Mouse (Mus musculus): ENCODE results near the gene Cit. TPM values are rescaled to one million over a fixed set of nuclear protein-coding genes. Genes with fewer than 3 reads are reported as not detected.
"Not testable (repeated sequence)": the region's sequence is repeated elsewhere in the genome, so short reads cannot be mapped to it uniquely, and the experiment has no call there.

Gene Cit
- total RNA-seq, 1 experiment = 43.4 TPM

GRCm38 (mm10) chr5:115832754-115833153, 12.3 kb upstream of the Cit start:
- Histone ChIP-seq H3K9me3 (ENCODE audit: control insufficient read depth, insufficient read depth, low read depth, low read length) (no peaks in the 10 kb centered on the region), H3K9ac (ENCODE audit: insufficient read depth, low read depth, low read length, poor library complexity, severe bottlenecking) (no peak overlapping the region), H3K4me3 (ENCODE audit: insufficient read depth in 1 of 2, low read depth in 1 of 2, low read length in 2 of 2, poor library complexity in 1 of 2, severe bottlenecking in 1 of 2) (no peak overlapping the region), H3K36me3 (ENCODE audit: control insufficient read depth, insufficient read depth, low read length, poor library complexity, severe bottlenecking) (no peaks in the 10 kb centered on the region), H3K4me1 (ENCODE audit: control insufficient read depth in 2 of 2, insufficient read depth in 2 of 2, low read length in 2 of 2, poor library complexity in 1 of 2) (no peaks in the 10 kb centered on the region), H3K27ac (ENCODE audit: insufficient read depth, low read depth, low read length, poor library complexity, severe bottlenecking) (no peak overlapping the region)
- TF ChIP-seq CHD2 (IDR thresholded peaks at IDR 0.05; ENCODE audit: low read depth, low read length) = no peak
- no peak for DNase-seq (ENCODE audit: low read depth, low spot score)
- in situ Hi-C loops (cut with MboI; ENCODE audit: low sequenced_read_pairs in 2 of 2, unreplicated experiment in 2 of 2) = no loop called here

GRCm38 (mm10) chr5:115833806-115834205, 11.3 kb upstream of the Cit start:
- H3K36me3 ChIP-seq (ENCODE audit: control insufficient read depth, insufficient read depth, low read length, poor library complexity, severe bottlenecking); H3K9ac ChIP-seq (ENCODE audit: insufficient read depth, low read depth, low read length, poor library complexity, severe bottlenecking); H3K9me3 ChIP-seq (ENCODE audit: control insufficient read depth, insufficient read depth, low read depth, low read length); H3K27ac ChIP-seq (ENCODE audit: insufficient read depth, low read depth, low read length, poor library complexity, severe bottlenecking); H3K4me3 ChIP-seq (ENCODE audit: insufficient read depth in 1 of 2, low read depth in 1 of 2, low read length in 2 of 2, poor library complexity in 1 of 2, severe bottlenecking in 1 of 2); in situ Hi-C loops (cut with MboI; ENCODE audit: low sequenced_read_pairs in 2 of 2, unreplicated experiment in 2 of 2); DNase-seq (ENCODE audit: low read depth, low spot score); H3K4me1 ChIP-seq (ENCODE audit: control insufficient read depth in 2 of 2, insufficient read depth in 2 of 2, low read length in 2 of 2, poor library complexity in 1 of 2): not testable (repeated sequence)

GRCm38 (mm10) chr5:115835291-115835690, 9.8 kb upstream of the Cit start:
- H3K4me1 ChIP-seq (ENCODE audit: control insufficient read depth in 2 of 2, insufficient read depth in 2 of 2, low read length in 2 of 2, poor library complexity in 1 of 2) = no peaks in the 10 kb centered on the region
- DNase-seq (ENCODE audit: low read depth, low spot score) = no peak
- no peaks in the 10 kb centered on the region for H3K9me3 ChIP-seq (ENCODE audit: control insufficient read depth, insufficient read depth, low read depth, low read length)
- no peak overlapping the region for H3K4me3 ChIP-seq (ENCODE audit: insufficient read depth in 1 of 2, low read depth in 1 of 2, low read length in 2 of 2, poor library complexity in 1 of 2, severe bottlenecking in 1 of 2)
- H3K9ac ChIP-seq (ENCODE audit: insufficient read depth, low read depth, low read length, poor library complexity, severe bottlenecking) = no peak overlapping the region
- TF ChIP-seq ZNF384 (IDR thresholded peaks at IDR 0.05; ENCODE audit: low read depth, low read length) = no peak
- TF ChIP-seq ZC3H11A (IDR thresholded peaks at IDR 0.05; ENCODE audit: borderline replicate concordance, low read depth, low read length) = no peak
- no peak for TF ChIP-seq MAFK (IDR thresholded peaks at IDR 0.05; ENCODE audit: insufficient read depth, low read depth, low read length)
- TF ChIP-seq CHD2 (IDR thresholded peaks at IDR 0.05; ENCODE audit: low read depth, low read length) = no peak
- TF ChIP-seq HCFC1 (IDR thresholded peaks at IDR 0.05; ENCODE audit: borderline replicate concordance, insufficient read depth, low read length) = no peak
- in situ Hi-C loops (cut with MboI; ENCODE audit: low sequenced_read_pairs in 2 of 2, unreplicated experiment in 2 of 2) = no loop called here
- no peaks in the 10 kb centered on the region for H3K36me3 ChIP-seq (ENCODE audit: control insufficient read depth, insufficient read depth, low read length, poor library complexity, severe bottlenecking)
- no peak overlapping the region for H3K27ac ChIP-seq (ENCODE audit: insufficient read depth, low read depth, low read length, poor library complexity, severe bottlenecking)

GRCm38 (mm10) chr5:115838059-115838458, 7.0 kb upstream of the Cit start:
- Histone ChIP-seq H3K4me3 (ENCODE audit: insufficient read depth in 1 of 2, low read depth in 1 of 2, low read length in 2 of 2, poor library complexity in 1 of 2, severe bottlenecking in 1 of 2) (no peak overlapping the region), H3K9me3 (ENCODE audit: control insufficient read depth, insufficient read depth, low read depth, low read length) (no peaks in the 10 kb centered on the region), H3K4me1 (ENCODE audit: control insufficient read depth in 2 of 2, insufficient read depth in 2 of 2, low read length in 2 of 2, poor library complexity in 1 of 2) (no peaks in the 10 kb centered on the region), H3K36me3 (ENCODE audit: control insufficient read depth, insufficient read depth, low read length, poor library complexity, severe bottlenecking) (no peaks in the 10 kb centered on the region), H3K27ac (ENCODE audit: insufficient read depth, low read depth, low read length, poor library complexity, severe bottlenecking) (no peak overlapping the region), H3K9ac (ENCODE audit: insufficient read depth, low read depth, low read length, poor library complexity, severe bottlenecking) (no peak overlapping the region)
- no peak for DNase-seq (ENCODE audit: low read depth, low spot score)
- in situ Hi-C loops (cut with MboI; ENCODE audit: low sequenced_read_pairs in 2 of 2, unreplicated experiment in 2 of 2) = no loop called here
- no peak for TF ChIP-seq ZC3H11A (IDR thresholded peaks at IDR 0.05; ENCODE audit: borderline replicate concordance, low read depth, low read length)
- TF ChIP-seq ZNF384 (IDR thresholded peaks at IDR 0.05; ENCODE audit: low read depth, low read length) = no peak
- no peak for TF ChIP-seq MAFK (IDR thresholded peaks at IDR 0.05; ENCODE audit: insufficient read depth, low read depth, low read length)
- no peak for TF ChIP-seq CHD2 (IDR thresholded peaks at IDR 0.05; ENCODE audit: low read depth, low read length)
- no peak for TF ChIP-seq HCFC1 (IDR thresholded peaks at IDR 0.05; ENCODE audit: borderline replicate concordance, insufficient read depth, low read length)

GRCm38 (mm10) chr5:115840453-115840852, 4.6 kb upstream of the Cit start:
- Histone ChIP-seq H3K27ac (ENCODE audit: insufficient read depth, low read depth, low read length, poor library complexity, severe bottlenecking) (no peak overlapping the region), H3K36me3 (ENCODE audit: control insufficient read depth, insufficient read depth, low read length, poor library complexity, severe bottlenecking) (no peaks in the 10 kb centered on the region), H3K9me3 (ENCODE audit: control insufficient read depth, insufficient read depth, low read depth, low read length) (no peaks in the 10 kb centered on the region), H3K9ac (ENCODE audit: insufficient read depth, low read depth, low read length, poor library complexity, severe bottlenecking) (no peak overlapping the region), H3K4me1 (ENCODE audit: control insufficient read depth in 2 of 2, insufficient read depth in 2 of 2, low read length in 2 of 2, poor library complexity in 1 of 2) (no peaks in the 10 kb centered on the region), H3K4me3 (ENCODE audit: insufficient read depth in 1 of 2, low read depth in 1 of 2, low read length in 2 of 2, poor library complexity in 1 of 2, severe bottlenecking in 1 of 2) (no peak overlapping the region)
- TF ChIP-seq ZNF384 (IDR thresholded peaks at IDR 0.05; ENCODE audit: low read depth, low read length) (no peak), CHD2 (IDR thresholded peaks at IDR 0.05; ENCODE audit: low read depth, low read length) (no peak), ZC3H11A (IDR thresholded peaks at IDR 0.05; ENCODE audit: borderline replicate concordance, low read depth, low read length) (no peak), HCFC1 (IDR thresholded peaks at IDR 0.05; ENCODE audit: borderline replicate concordance, insufficient read depth, low read length) (no peak), MAFK (IDR thresholded peaks at IDR 0.05; ENCODE audit: insufficient read depth, low read depth, low read length) (no peak)
- in situ Hi-C loops (cut with MboI; ENCODE audit: low sequenced_read_pairs in 2 of 2, unreplicated experiment in 2 of 2) = no loop called here
- no peak for DNase-seq (ENCODE audit: low read depth, low spot score)

Data from ES-E14 (cell line).